ENCODE assay signal across 9 mouse cellular contexts in the genomic region with DNA sequence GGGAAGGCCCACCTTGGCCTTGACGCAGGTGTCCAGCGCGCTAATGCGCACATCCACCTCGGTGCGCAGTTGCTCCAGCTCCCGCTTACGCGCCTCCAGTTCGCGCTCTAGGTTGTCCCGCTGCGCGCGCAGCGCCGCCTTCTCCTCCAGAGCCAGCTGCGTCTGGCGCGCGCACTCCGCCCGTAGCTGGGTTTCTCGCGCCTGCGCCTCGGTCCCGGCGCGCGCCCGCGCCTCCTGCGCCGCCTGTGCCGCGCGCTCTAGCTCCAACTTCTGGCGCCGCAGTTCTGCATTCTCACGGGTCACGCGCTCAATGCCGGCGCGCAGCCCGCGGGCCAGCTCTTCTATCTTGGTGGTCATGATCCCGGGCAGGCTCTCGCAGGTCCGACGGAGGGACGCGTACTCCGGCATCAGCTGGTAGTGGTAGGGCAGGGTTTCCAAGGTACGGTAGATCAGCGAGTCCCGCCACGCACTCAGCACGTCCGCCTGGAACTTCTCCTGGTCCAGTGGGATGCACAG. TPM values are rescaled to one million over a fixed set of nuclear protein-coding genes. Genes with fewer than 3 reads are reported as not detected.
DNase-seq lines count a peak whose midpoint lies in the region; ATAC-seq lines count a peak whose summit lies in the region.
"Had no signal": no experiment of that assay in that cellular context is flagged by ENCODE, and none has a peak within 500 bp of the region (broad histone marks: within the 10 kb centered on the region; RNA-seq: fewer than 3 reads in every experiment).

No protein-coding gene starts in this region.

- peak; percentile 88 for ATAC-seq in intestine, embryonic 15.5 days
- ATAC-seq in stomach, embryonic 14.5 days (ENCODE audit: insufficient number of reproducible peaks, insufficient read depth, low FRiP score, low read depth): peak; percentile 74; the same call in 1 of the 2 replicates

- peak; percentile 80 for DNase-seq in layer of hippocampus, adult 11-12 months (ENCODE audit: low spot score)
- no peak for DNase-seq in layer of hippocampus, adult 9-10 months (ENCODE audit: low spot score)
- DNase-seq in embryo, embryonic 9.5 days (ENCODE audit: extremely low spot score): peak; percentile 81
- DNase-seq in gastrocnemius, postnatal 4 days (ENCODE audit: low spot score in 2 of 2): peak; percentile 60 to 80
- peak; percentile 80 to 86 for DNase-seq in left cerebral cortex, postnatal 36 days (ENCODE audit: low spot score in 2 of 2)
- DNase-seq in midbrain, embryonic 10.5 days (ENCODE audit: low spot score): peak; percentile 83

- under 1% methylated on average over 61 of the region's 61 CpGs for WGBS in intestine, embryonic 15.5 days
- under 1% methylated on average over 61 of the region's 61 CpGs for WGBS in midbrain, embryonic 10.5 days
- WGBS in stomach, embryonic 14.5 days: under 1% methylated on average over 61 of the region's 61 CpGs

- H3K9ac ChIP-seq in intestine, embryonic 15.5 days: peak overlapping the region; percentile 39
- 0 out of 2 replicates have a peak overlapping the region, but pooled peaks have one; percentile 11 for H3K9ac ChIP-seq in stomach, embryonic 14.5 days (replicated peaks; ENCODE audit: low read depth, low read length)

- no peaks in the 10 kb centered on the region for H3K36me3 ChIP-seq in intestine, embryonic 15.5 days
- no peaks in the 10 kb centered on the region for H3K36me3 ChIP-seq in midbrain, embryonic 10.5 days
- no peaks in the 10 kb centered on the region for H3K36me3 ChIP-seq in stomach, embryonic 14.5 days (ENCODE audit: control insufficient read depth, insufficient read depth, low read length)

- peak overlapping the region; percentile 88 for H3K4me2 ChIP-seq in intestine, embryonic 15.5 days (replicated peaks)
- peak overlapping the region; percentile 61 for H3K4me2 ChIP-seq in stomach, embryonic 14.5 days (replicated peaks; ENCODE audit: low read depth, low read length)

- no peaks in the 10 kb centered on the region for H3K9me3 ChIP-seq in intestine, embryonic 15.5 days
- H3K9me3 ChIP-seq in midbrain, embryonic 10.5 days (replicated peaks): no peaks in the 10 kb centered on the region
- no peaks in the 10 kb centered on the region for H3K9me3 ChIP-seq in stomach, embryonic 14.5 days (ENCODE audit: control insufficient read depth, low read depth, low read length)

- intact Hi-C loops in left cerebral cortex, postnatal 36 days (cut with DNase I): loop anchor here (1.0 kb wide), 1 partner anchor 19 kb away; the partner anchor contains the start of gene Gtpbp3

- peak overlapping the region; percentile 40 for H3K4me3 ChIP-seq in intestine, embryonic 15.5 days (replicated peaks)
- H3K4me3 ChIP-seq in midbrain, embryonic 10.5 days: peak overlapping the region; percentile 56
- peak overlapping the region; percentile 40 for H3K4me3 ChIP-seq in stomach, embryonic 14.5 days (ENCODE audit: low read depth, low read length)

- no peak overlapping the region for H3K27ac ChIP-seq in intestine, embryonic 15.5 days
- no peak overlapping the region for H3K27ac ChIP-seq in midbrain, embryonic 10.5 days (replicated peaks)
- H3K27ac ChIP-seq in stomach, embryonic 14.5 days (ENCODE audit: low read length): no peak overlapping the region

- H3K4me1 ChIP-seq in intestine, embryonic 15.5 days (replicated peaks): peaks cover 14% of the 10 kb centered on the region
- peaks cover 27% of the 10 kb centered on the region for H3K4me1 ChIP-seq in midbrain, embryonic 10.5 days
- no peaks in the 10 kb centered on the region for H3K4me1 ChIP-seq in stomach, embryonic 14.5 days (ENCODE audit: control insufficient read depth, insufficient read depth, low read length)

- H3K27me3 ChIP-seq in intestine, embryonic 15.5 days (replicated peaks): peaks cover 43% of the 10 kb centered on the region
- peaks cover 77% of the 10 kb centered on the region for H3K27me3 ChIP-seq in midbrain, embryonic 10.5 days (ENCODE audit: low read depth, poor library complexity, severe bottlenecking)
- peaks cover 22% of the 10 kb centered on the region for H3K27me3 ChIP-seq in stomach, embryonic 14.5 days (ENCODE audit: control insufficient read depth, insufficient read depth, low read length)

RNA-seq across cellular contexts. Expression of gene Plvap, which starts 3.9 kb away (rescaled TPM):
- 10 to 100 TPM; 15.9 to 16.6 TPM for total RNA-seq in gastrocnemius, postnatal 4 days (2021)
- 76.8 and 79.2 TPM in 2 replicates for polyA plus RNA-seq in intestine, embryonic 15.5 days (2015; fragmentation: Nextera tagmentation; extraction: Ambion mirVana)
- total RNA-seq in left cerebral cortex, postnatal 36 days (2021): 1 to 10 TPM; 7.4 to 9.4 TPM
- polyA plus RNA-seq in midbrain, embryonic 10.5 days (2016; fragmentation: Nextera tagmentation; extraction: Ambion mirVana): 39.4 and 45.2 TPM in 2 replicates
- 67.1 and 67.5 TPM in 2 replicates for polyA plus RNA-seq in stomach, embryonic 14.5 days (2014; fragmentation: Nextera tagmentation; extraction: Ambion mirVana)
- total RNA-seq: neutrophil, adult 5-6 weeks had no signal

RNA-seq across cellular contexts. Expression of gene Ccdc194, which starts 17.9 kb away (rescaled TPM):
- total RNA-seq in gastrocnemius, postnatal 4 days (2021): under 1 TPM; 0.47 to 0.83 TPM
- 0.32 and 0.43 TPM in 2 replicates for polyA plus RNA-seq in intestine, embryonic 15.5 days (2015; fragmentation: Nextera tagmentation; extraction: Ambion mirVana)
- not detected for total RNA-seq in left cerebral cortex, postnatal 36 days (2021)
- 0.14 and 0.28 TPM in 2 replicates for polyA plus RNA-seq in midbrain, embryonic 10.5 days (2016; fragmentation: Nextera tagmentation; extraction: Ambion mirVana)
- polyA plus RNA-seq in stomach, embryonic 14.5 days (2014; fragmentation: Nextera tagmentation; extraction: Ambion mirVana): 0.41 and 0.58 TPM in 2 replicates
- total RNA-seq: neutrophil, adult 5-6 weeks had no signal

RNA-seq across cellular contexts. Expression of gene Gtpbp3, which starts 19.7 kb away (rescaled TPM):
- 10 to 100 TPM; 17.8 to 19.1 TPM for total RNA-seq in gastrocnemius, postnatal 4 days (2021)
- polyA plus RNA-seq in intestine, embryonic 15.5 days (2015; fragmentation: Nextera tagmentation; extraction: Ambion mirVana): 13.6 and 16.3 TPM in 2 replicates
- 10 to 100 TPM; 34.2 to 36.0 TPM for total RNA-seq in left cerebral cortex, postnatal 36 days (2021)
- polyA plus RNA-seq in midbrain, embryonic 10.5 days (2016; fragmentation: Nextera tagmentation; extraction: Ambion mirVana): 20.0 and 21.8 TPM in 2 replicates
- 7.1 and 7.2 TPM in 2 replicates for polyA plus RNA-seq in stomach, embryonic 14.5 days (2014; fragmentation: Nextera tagmentation; extraction: Ambion mirVana)

RNA-seq across cellular contexts. Expression of gene Ano8, which starts 21.9 kb away (rescaled TPM):
- total RNA-seq in gastrocnemius, postnatal 4 days (2021): 10 to 100 TPM; 20.8 to 25.3 TPM
- 1.4 TPM in 2 replicates for polyA plus RNA-seq in intestine, embryonic 15.5 days (2015; fragmentation: Nextera tagmentation; extraction: Ambion mirVana)
- 10 to 100 TPM; 59.3 to 62.2 TPM for total RNA-seq in left cerebral cortex, postnatal 36 days (2021)
- polyA plus RNA-seq in midbrain, embryonic 10.5 days (2016; fragmentation: Nextera tagmentation; extraction: Ambion mirVana): 3.0 and 3.4 TPM in 2 replicates
- polyA plus RNA-seq in stomach, embryonic 14.5 days (2014; fragmentation: Nextera tagmentation; extraction: Ambion mirVana): 2.3 TPM in 2 replicates

RNA-seq across cellular contexts. Expression of gene Bst2, which starts 29.6 kb away (rescaled TPM):
- 10 to 100 TPM; 18.3 to 20.1 TPM for total RNA-seq in gastrocnemius, postnatal 4 days (2021)
- polyA plus RNA-seq in intestine, embryonic 15.5 days (2015; fragmentation: Nextera tagmentation; extraction: Ambion mirVana): 43.0 and 45.5 TPM in 2 replicates
- total RNA-seq in left cerebral cortex, postnatal 36 days (2021): 1 to 10 TPM; 3.5 to 4.8 TPM
- polyA plus RNA-seq in midbrain, embryonic 10.5 days (2016; fragmentation: Nextera tagmentation; extraction: Ambion mirVana): 8.6 and 9.3 TPM in 2 replicates
- polyA plus RNA-seq in stomach, embryonic 14.5 days (2014; fragmentation: Nextera tagmentation; extraction: Ambion mirVana): 7.6 and 10.9 TPM in 2 replicates
